Mouse (Mus musculus) fat pad, adult 2 months (tissue): Measurements from ENCODE around the gene Snx29.
"Not testable (repeated sequence)": the region's sequence is repeated elsewhere in the genome, so short reads cannot be mapped to it uniquely, and the experiment has no call there.

Experiments
- DNase-seq: peaks from one replicate; pipeline ENCODE4 v3.0.0-alpha.2; 2011; ENCODE audit warnings: low read depth, low spot score; ENCODE audit errors: extremely low read depth

Gene Snx29

GRCm38 (mm10) chr16:11526104-11526786 is 203.5 kb downstream of the Snx29 start:
- no peak for DNase-seq

- DNase-seq, result no peak
Measured at GRCm38 (mm10) chr16:11526996-11527395, 204.3 kb downstream of the Snx29 start.

GRCm38 (mm10) chr16:11530466-11531194 is 207.9 kb downstream of the Snx29 start:
- DNase-seq, result no peak

GRCm38 (mm10) chr16:11531441-11531840 is 208.7 kb downstream of the Snx29 start:
- DNase-seq, result no peak

GRCm38 (mm10) chr16:11532592-11532991 is 209.9 kb downstream of the Snx29 start:
- peak; percentile 11 for DNase-seq

GRCm38 (mm10) chr16:11533441-11533840 is 210.7 kb downstream of the Snx29 start:
- DNase-seq, result no peak

- no peak for DNase-seq
Measured at GRCm38 (mm10) chr16:11537663-11538062, 215.0 kb downstream of the Snx29 start.

- DNase-seq, result no peak
Measured at GRCm38 (mm10) chr16:11538191-11538590, 215.5 kb downstream of the Snx29 start.

- DNase-seq, result no peak
Measured at GRCm38 (mm10) chr16:11540961-11541360, 218.3 kb downstream of the Snx29 start.

GRCm38 (mm10) chr16:11541769-11542168 is 219.1 kb downstream of the Snx29 start:
- DNase-seq, result no peak

GRCm38 (mm10) chr16:11550043-11550725 is 227.5 kb downstream of the Snx29 start:
- DNase-seq, result no peak

- no peak for DNase-seq
Measured at GRCm38 (mm10) chr16:11561714-11562113, 239.0 kb downstream of the Snx29 start.

GRCm38 (mm10) chr16:11563846-11564245 is 241.1 kb downstream of the Snx29 start:
- DNase-seq, result no peak

GRCm38 (mm10) chr16:11565126-11565525 is 242.4 kb downstream of the Snx29 start:
- DNase-seq, result no peak

GRCm38 (mm10) chr16:11567594-11567993 is 244.9 kb downstream of the Snx29 start:
- DNase-seq, result no peak

GRCm38 (mm10) chr16:11568095-11568494 is 245.4 kb downstream of the Snx29 start:
- DNase-seq, result no peak

GRCm38 (mm10) chr16:11568601-11569000 is 245.9 kb downstream of the Snx29 start:
- no peak for DNase-seq

- no peak for DNase-seq
Measured at GRCm38 (mm10) chr16:11569127-11569526, 246.4 kb downstream of the Snx29 start.

GRCm38 (mm10) chr16:11570072-11570471 is 247.4 kb downstream of the Snx29 start:
- DNase-seq, result no peak

GRCm38 (mm10) chr16:11574517-11574916 is 251.8 kb downstream of the Snx29 start:
- no peak for DNase-seq

- not testable (repeated sequence) for DNase-seq
Measured at GRCm38 (mm10) chr16:11575733-11576132, 253.0 kb downstream of the Snx29 start.
